Mouse (Mus musculus) granulocyte monocyte progenitor cell, adult 5-6 weeks (primary cell): ENCODE data around the gene Abcc6. TPM values are rescaled to one million over a fixed set of nuclear protein-coding genes. Genes with fewer than 3 reads are reported as not detected.
"Not testable (repeated sequence)": the region's sequence is repeated elsewhere in the genome, so short reads cannot be mapped to it uniquely, and the experiment has no call there.

ENCODE experiments used
- ATAC-seq: replicated peaks from 2 replicates; pipeline ENCODE4 v1.8.0; 2016; ENCODE audit warnings: mild to moderate bottlenecking, moderate TSS enrichment, inconsistent platforms; ENCODE audit not compliant: poor library complexity, severe bottlenecking
- total RNA-seq, 2 experiments: library from RNA; stranded (forward) in 1 of 2; stranded (reverse) in 1 of 2; fragments of 200-712, 200-1000 nt in 1 of 2; fragments of >200 nt in 1 of 2; fragmentation: Nextera tagmentation in 1 of 2; gene quantifications; 2 replicates each; pipeline ENCODE4 v1.2.3; 2014 to 2017

Abcc6 gene
- total RNA-seq, 2 experiments from 2014 or later = not detected

DNA sequence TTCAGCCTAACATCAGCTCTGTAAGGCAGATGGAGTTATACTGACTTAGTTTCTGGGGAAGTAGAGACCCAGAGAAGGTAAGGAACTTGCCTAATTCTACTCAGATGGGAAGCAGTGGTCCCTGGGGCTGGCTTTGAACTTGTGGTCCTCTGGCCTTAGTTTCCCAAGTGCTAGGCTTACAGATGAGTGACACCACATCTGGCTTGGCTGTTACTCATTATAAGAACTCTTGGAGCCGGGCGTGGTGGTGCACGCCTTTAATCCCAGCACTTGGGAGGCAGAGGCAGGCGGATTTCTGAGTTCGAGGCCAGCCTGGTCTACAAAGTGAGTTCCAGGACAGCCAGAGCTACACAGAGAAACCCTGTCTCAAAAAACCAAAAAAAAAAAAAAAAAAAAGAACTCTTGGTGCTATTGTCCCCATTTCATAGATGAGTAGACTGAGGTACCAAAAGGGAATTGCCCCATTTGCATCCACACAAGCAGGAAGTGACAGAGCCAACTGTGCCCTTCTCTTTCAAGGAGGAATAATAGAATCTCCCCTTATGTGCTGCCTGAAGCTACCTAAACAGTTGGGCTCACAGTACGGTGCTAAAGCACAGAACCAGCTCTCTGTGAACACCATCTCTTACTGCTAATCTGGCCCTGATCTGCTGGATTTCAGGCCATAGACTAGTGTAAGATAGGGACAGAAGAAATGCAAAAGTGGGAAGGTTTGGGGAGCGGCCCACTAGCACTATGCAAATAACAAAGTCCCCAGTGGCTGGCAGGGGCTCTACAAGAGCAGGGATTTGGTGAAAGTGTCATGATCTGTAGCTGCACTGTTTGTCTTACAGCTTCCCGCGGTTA is 580 bp downstream of the Abcc6 start:
- ATAC-seq = no peak

DNA sequence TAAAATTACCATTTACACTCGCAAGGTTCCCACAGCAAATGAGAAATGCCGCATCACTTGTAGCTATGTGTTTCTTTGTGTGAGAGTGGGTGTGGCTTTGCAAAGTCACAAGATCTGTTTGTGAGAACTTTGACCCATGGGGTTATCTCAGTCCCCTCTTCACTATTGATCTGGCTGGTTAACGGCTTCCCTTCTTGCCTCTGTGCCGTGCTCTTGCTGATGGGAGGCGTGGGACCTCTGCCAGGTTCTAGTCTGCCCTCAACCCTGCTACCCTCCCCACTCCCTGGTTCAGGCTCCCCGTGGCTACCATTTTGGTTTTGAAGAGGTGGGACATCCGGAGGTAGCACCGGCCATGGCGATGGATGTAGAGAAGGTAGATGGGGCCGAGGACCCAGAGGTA is 1.4 kb downstream of the Abcc6 start:
- no peak for ATAC-seq

GRCm38 (mm10) chr7:46025436-46025835 is 4.7 kb downstream of the Abcc6 start:
- no peak for ATAC-seq

GRCm38 (mm10) chr7:46021951-46022350 is 8.2 kb downstream of the Abcc6 start:
- no peak for ATAC-seq

DNA sequence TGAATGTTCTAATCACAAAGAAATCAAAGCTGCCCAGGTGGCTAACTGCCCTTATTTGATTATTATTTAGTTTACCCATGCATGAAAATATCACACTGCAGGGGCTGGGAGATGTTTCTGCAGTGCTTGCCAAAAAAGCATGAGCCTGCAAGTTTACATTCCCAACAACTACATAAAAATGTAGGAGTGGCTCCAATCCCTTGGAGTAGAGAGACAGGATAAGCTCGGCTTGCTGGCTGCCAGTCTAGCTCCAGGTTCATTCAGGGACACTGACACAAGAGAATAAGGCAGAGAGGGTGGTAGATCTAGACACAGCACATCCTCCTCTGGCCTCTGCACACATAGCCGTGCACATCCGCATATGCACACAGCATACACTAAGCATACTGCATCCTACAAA is 10.5 kb downstream of the Abcc6 start:
- ATAC-seq = no peak

DNA sequence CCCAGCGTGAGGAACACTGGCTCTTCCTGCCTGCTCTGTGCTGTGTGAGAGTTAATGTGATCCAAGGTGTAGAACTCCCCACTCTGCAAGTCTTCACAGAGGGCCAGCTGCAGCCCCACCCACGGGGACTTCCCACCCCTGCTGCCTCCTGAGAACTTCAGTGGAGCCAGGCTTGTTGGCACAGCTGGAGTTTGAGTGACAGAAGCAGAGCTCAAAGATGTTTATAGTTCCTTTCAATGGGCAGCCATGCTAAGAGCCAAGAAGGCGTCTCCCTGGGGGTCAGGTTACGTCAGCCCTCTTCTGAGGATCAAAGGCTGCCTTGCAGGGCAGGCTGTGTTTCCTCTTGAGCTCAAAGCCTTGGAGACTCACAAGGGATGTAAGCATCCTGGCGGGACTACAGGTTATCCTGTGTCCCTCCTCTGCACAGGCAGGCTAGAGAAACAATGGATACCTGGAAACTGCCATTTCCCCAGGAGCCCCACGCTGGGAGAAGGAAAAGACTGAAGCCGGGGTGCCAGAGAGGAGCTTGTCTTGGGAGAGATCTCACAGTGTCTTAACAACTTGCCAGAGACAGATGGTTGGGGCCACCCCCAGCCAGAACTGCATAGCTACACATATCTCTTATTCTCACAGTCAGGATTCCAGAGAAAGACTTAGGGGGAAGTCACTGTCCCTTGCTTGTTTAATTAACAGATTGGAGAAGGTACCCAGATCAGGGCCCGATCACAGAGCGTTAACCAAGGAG is 16.7 kb downstream of the Abcc6 start:
- no peak for ATAC-seq

DNA sequence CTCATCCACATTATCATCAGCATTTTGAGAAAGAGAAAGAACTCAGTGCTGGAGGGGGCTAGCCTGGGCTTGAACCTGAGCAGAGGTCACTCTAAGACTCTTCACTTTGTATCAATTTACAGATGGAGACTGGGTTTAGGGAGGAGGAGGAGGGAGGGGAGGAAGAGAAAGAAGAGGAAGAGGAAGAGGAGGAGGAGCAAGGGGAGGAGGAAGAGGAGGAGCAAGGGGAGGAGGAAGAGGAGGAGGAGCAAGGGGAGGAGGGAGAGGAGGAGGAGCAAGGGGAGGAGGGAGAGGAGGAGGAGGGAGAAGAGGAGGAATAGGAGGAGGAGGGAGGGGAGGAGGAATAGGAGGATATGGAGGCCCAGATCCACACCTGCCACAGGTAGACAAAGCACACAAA is 18.0 kb downstream of the Abcc6 start:
- no peak for ATAC-seq

DNA sequence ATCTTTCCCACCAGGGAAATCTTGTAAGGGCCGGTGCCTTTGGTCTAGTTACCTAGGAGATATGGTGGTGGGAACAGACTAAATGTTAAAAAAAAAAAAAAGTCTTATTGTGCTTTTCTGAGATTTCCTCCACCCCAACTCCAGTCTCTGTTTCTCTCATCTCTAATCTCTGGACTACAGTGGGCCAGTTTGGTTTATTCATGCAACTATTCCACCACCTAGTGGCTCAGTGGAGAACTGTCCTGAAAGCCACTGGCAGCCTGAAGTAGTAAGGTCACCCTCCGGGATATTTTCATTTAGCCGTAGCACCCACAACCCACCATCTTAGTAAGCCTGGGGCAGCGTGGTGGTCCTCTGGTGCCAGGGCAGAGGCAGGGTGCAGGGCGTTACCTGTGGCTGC is 20.5 kb downstream of the Abcc6 start:
- peak; percentile 74 for ATAC-seq

DNA sequence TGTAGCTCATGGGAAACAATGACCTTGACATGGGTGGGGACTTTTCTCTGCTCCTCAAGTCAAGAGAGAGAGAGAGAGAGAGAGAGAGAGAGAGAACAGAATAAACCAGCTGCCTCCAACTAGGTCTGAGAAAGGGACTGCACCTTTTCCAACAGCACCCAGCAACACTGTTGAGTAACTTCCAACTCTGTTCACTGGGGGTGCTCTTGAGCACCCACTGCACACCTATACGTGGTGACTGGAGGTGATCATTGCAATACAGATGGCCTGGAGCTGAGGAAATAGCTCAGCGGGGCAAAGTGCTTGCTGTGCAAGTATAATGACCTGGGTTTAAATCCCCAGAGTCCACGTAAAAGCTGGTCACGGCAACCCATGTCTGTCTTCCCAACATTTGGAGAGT is 27.4 kb downstream of the Abcc6 start:
- no peak for ATAC-seq

- no peak for ATAC-seq
Measured at GRCm38 (mm10) chr7:46000577-46000976, 29.5 kb downstream of the Abcc6 start.

DNA sequence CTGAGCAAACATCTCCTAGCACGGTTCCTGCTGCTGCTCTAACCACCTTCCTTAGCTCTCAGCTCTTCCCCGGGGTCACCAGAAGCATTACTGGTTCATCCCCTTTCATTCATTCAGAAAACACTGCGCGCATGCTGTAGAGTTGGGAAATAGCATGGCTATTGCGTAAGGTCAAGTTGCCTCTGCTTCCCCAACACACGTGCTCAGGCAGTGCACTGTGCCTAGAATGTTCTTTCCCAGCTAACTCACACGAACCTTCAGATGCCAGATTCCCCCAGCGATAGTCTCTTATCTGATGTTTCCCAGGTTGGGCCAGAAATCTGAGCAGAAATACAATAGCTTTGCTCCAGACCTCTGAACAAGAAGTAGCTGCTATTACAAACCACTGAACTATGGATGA is 37.6 kb downstream of the Abcc6 start:
- peak; percentile 90 for ATAC-seq

- ATAC-seq = no peak
Measured at GRCm38 (mm10) chr7:45988344-45988743, 41.8 kb downstream of the Abcc6 start.

DNA sequence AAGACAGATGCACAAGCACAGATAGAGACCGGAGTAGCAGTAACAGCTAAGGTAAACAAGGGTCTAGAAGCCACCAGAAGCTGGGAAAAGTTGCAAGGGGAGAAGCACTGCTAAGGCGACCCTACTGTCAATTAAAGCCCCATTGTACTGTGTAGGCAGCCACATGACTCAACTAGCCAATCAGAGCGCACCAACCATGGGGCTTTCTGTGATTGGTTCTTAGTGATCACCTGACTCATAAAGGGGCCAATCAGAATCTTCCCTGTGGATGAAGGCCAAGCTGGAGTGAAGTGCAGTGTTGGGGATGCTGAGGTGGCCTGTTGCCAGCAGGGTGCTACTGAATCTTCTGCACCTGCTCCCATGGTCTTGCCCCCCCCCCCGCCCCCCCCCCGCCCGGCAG is 43.2 kb downstream of the Abcc6 start:
- no peak for ATAC-seq

DNA sequence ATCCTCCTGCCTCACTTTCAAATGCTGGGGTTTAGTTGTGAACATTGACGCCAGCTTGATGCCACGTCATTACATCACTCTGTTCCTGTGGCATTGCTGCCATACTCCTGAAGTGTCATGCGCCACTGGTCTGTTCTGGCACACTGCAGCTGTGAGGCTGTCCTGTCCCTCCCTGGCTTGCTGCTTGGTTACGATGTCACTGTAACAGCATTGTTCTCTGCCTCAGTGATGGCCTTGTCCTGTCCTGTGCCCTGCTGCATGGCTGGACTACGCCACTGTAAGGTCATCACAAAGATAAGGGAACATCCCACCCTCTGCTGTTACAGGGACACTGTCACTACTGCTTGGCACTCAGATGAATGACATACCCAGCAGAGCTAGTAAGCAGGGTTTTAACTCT is 48.5 kb downstream of the Abcc6 start:
- ATAC-seq = no peak

- no peak for ATAC-seq
Measured at GRCm38 (mm10) chr7:45974512-45974911, 55.6 kb downstream of the Abcc6 start.

DNA sequence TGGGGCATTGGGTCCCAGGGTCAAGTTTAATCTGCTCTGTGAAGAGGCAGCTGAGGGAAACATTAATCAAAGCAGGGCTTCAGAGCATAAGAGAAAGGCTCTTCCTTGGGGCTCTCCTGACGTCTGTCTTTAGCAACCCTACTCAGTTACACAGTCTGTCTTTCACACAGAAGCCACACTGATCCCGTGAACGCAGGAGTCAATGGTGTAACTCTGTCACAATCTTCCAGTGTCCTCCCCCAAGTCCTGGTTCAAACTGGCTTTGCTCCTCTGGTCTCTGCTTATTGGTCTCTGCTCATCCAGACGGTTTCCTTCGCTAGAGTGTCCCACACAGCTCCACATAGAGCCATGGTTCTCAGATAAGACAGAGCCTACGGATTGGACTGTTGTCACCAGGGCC is 56.0 kb downstream of the Abcc6 start:
- ATAC-seq = peak; percentile 74

- no peak for ATAC-seq
Measured at GRCm38 (mm10) chr7:45973271-45973687, 56.8 kb downstream of the Abcc6 start.

GRCm38 (mm10) chr7:45971831-45972723 is 58.0 kb downstream of the Abcc6 start:
- ATAC-seq = peak; percentile 75

DNA sequence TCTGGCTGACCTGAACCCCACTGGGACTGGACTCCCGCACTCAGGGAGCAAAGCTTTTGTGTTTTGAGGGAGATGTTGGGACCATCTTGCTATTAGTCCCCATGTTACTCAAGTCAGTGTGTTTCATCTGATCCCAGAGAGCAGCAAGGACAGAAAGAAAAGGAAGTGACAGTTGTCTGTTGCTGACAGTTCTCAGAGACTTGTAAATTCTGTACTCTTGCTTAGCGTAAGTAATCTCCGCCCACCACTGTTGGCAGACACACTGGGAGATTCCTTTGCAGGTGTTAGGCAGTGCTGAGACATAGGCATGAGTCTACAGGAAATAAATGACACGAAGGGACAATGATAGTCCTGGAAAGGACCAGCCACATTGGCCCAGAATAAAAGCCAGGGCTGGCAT is 73.5 kb downstream of the Abcc6 start:
- ATAC-seq = no peak

- no peak for ATAC-seq
Measured at GRCm38 (mm10) chr7:45949061-45949460, 81.0 kb downstream of the Abcc6 start.

DNA sequence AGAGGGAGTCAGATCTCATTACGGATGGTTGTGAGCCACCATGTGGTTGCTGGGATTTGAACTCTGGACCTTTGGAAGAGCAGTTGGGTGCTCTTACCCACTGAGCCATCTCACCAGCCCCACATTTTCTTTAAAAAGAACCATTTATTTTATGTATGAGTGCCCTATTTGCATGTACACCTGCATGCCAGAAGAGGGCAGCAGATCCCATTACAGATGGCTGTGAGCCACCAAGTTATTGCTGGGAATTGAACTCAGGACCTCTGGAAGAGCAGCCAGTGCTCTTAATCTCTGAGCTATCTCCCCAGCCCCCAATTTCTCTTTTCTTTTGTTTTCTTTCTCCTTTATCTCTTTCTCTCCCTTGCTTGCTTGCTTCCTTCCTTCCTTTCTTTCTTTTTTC is 86.8 kb downstream of the Abcc6 start:
- ATAC-seq = not testable (repeated sequence)
